Mouse (Mus musculus) midbrain, embryonic 13.5 days (tissue): ENCODE measurements around the gene Cd44. TPM values are rescaled to one million over a fixed set of nuclear protein-coding genes. Genes with fewer than 3 reads are reported as not detected.

Source experiments
- ATAC-seq: fragments of 200-750 bp; cut with Nextera tagmentation; 2 replicates; pipeline ENCODE4 v1.8.0; 2017; ENCODE audit warnings: mild to moderate bottlenecking, moderate TSS enrichment, moderate library complexity
- H3K27ac ChIP-seq: fragments of 300-500 bp; sonication (generic); 2 replicates; pipeline ENCODE4 v1.5.1; 2015; ENCODE audit warnings: inconsistent platforms, mild to moderate bottlenecking, moderate library complexity
- H3K27me3 ChIP-seq: fragments of 300-500 bp; sonication (generic); 2 replicates; pipeline ENCODE4 v1.6.1; 2015; ENCODE audit warnings: mild to moderate bottlenecking, inconsistent platforms
- H3K36me3 ChIP-seq: fragments of 300-500 bp; sonication (generic); 2 replicates; pipeline ENCODE4 v1.6.1; 2015; ENCODE audit warnings: mild to moderate bottlenecking, inconsistent platforms
- H3K4me1 ChIP-seq: fragments of 300-500 bp; sonication (generic); replicated peaks from 2 replicates; pipeline ENCODE4 v1.6.1; 2015; ENCODE audit warnings: inconsistent platforms
- H3K4me2 ChIP-seq: fragments of 300-500 bp; sonication (generic); replicated peaks from 2 replicates; pipeline ENCODE4 v1.6.1; 2015; ENCODE audit warnings: moderate library complexity, mild to moderate bottlenecking, inconsistent platforms
- H3K4me3 ChIP-seq: fragments of 300-500 bp; sonication (generic); replicated peaks from 2 replicates; pipeline ENCODE4 v1.5.1; 2015; ENCODE audit warnings: mild to moderate bottlenecking, inconsistent platforms
- H3K9ac ChIP-seq: fragments of 300-500 bp; sonication (generic); replicated peaks from 2 replicates; pipeline ENCODE4 v1.6.1; 2015; ENCODE audit warnings: mild to moderate bottlenecking, inconsistent platforms
- H3K9me3 ChIP-seq: fragments of 300-500 bp; sonication (generic); 2 replicates; pipeline ENCODE4 v1.6.1; 2016; ENCODE audit warnings: mild to moderate bottlenecking, inconsistent platforms
- WGBS: fragments of 180-500 bp; shearing (Covaris S2); methylation state at CpG from one replicate; pipeline ENCODE4 v1.1.7; 2015; 5-methylcytosine and 5-hydroxymethylcytosine counted together
- polyA plus RNA-seq: library from polyadenylated mRNA; unstranded; fragments of >200 nt; fragmentation: Nextera tagmentation; extraction: Ambion mirVana; gene quantifications from 2 replicates; pipeline ENCODE4 v1.2.1, GENCODE M21; 2015

The Cd44 gene
- polyA plus RNA-seq, 1 experiment from 2014 or later = 1.5 TPM

DNA sequence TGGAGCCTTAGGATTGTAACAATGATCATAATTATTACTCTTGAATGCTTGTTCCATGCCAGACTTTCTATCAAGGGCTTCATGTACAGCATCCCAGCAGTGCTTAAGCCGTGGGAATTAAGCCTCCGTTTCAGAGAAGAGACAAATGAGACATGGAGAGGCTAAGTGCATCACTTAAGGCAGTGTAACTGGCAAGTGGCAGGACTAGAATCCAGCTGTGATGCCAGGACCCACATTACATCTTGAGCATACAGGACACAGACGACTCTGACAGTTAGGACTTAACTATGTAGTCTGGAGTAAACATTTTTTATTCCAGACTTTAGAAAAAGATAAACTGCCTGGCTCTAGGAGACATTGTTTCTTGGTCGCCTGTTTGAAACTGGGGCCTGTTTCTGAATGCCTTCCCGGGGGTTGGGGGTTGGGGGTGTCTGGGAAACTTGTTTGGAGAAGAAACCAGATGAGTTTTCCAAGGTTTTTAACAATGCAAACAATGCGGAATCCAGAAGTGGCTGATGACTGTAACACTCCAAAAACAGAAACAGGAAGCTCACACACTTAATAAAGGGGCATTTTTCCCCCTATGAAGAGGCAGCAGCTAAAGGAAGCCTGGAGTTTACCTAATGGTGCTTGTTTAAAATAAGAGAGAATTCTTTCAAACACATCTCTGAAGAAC, 18.7 kb downstream of the Cd44 start:
- H3K27ac ChIP-seq = no peak overlapping the region
- no peak for ATAC-seq
- no peaks in the 10 kb centered on the region for H3K9me3 ChIP-seq
- no peaks in the 10 kb centered on the region for H3K36me3 ChIP-seq
- no peak overlapping the region for H3K4me2 ChIP-seq
- H3K9ac ChIP-seq = no peak overlapping the region
- no peaks in the 10 kb centered on the region for H3K27me3 ChIP-seq
- no peak overlapping the region for H3K4me3 ChIP-seq
- H3K4me1 ChIP-seq = 0 out of 2 replicates have a peak, but pooled peaks cover 4% of the 10 kb centered on the region
- WGBS = 60% methylated on average over 6 of the region's 6 CpGs

DNA sequence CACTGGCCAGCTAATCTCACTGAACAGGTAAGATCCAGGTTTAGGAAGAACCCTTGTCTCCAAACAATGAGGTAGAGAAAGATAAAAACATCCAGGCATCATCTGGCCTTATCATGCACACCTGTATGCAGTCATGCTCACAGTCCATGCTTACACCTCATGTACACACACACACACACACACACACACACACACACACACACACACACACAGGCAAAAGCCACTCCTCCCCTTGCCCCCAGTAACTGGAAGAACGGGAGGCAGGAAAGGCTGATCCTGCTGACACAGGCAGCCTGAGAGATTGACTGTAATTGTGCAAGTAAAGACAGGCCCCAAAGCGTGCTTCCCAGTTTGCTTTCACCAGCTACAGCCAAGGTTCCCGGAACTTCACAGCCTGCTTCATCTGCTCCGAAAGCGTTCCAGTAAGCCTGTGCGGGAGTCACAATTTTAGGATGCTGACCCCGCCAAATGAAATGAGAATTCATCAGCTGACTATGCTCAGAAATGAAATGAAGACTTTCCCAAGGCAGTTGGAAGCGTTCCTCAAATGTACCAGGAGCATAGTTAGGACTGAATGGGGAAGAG, 19.4 kb downstream of the Cd44 start:
- H3K36me3 ChIP-seq = no peaks in the 10 kb centered on the region
- H3K4me3 ChIP-seq = no peak overlapping the region
- H3K27me3 ChIP-seq = no peaks in the 10 kb centered on the region
- H3K9me3 ChIP-seq = no peaks in the 10 kb centered on the region
- H3K9ac ChIP-seq = no peak overlapping the region
- 0 out of 2 replicates have a peak, but pooled peaks cover 4% of the 10 kb centered on the region for H3K4me1 ChIP-seq
- 76% methylated on average over 8 of the region's 8 CpGs for WGBS
- H3K4me2 ChIP-seq = no peak overlapping the region
- no peak overlapping the region for H3K27ac ChIP-seq
- no peak for ATAC-seq

DNA sequence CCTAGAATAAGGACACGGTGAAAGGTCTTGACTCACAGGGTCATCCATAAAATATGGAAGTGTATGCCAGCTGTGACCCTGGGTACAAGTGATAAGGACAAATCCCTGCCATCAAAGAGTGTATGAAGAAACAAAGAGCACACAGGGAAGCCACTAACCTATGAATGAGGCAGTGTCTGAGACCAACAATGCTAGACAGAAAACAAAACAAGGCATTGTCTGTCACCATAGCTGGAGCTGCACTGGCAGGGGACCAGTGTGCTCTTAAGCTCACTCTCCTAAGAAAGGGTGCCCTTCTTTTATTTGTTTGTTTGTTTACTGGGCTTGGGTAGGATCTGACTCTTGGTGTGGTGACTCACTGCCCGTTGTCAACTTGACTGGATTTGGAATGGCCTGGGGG, 23.0 kb downstream of the Cd44 start:
- no peak overlapping the region for H3K4me2 ChIP-seq
- WGBS = 58% methylated on average over 2 of the region's 2 CpGs
- no peak overlapping the region for H3K9ac ChIP-seq
- no peaks in the 10 kb centered on the region for H3K36me3 ChIP-seq
- no peaks in the 10 kb centered on the region for H3K27me3 ChIP-seq
- no peak overlapping the region for H3K27ac ChIP-seq
- no peak overlapping the region for H3K4me3 ChIP-seq
- H3K4me1 ChIP-seq = 0 out of 2 replicates have a peak, but pooled peaks cover 7% of the 10 kb centered on the region
- H3K9me3 ChIP-seq = no peaks in the 10 kb centered on the region
- ATAC-seq = no peak

DNA sequence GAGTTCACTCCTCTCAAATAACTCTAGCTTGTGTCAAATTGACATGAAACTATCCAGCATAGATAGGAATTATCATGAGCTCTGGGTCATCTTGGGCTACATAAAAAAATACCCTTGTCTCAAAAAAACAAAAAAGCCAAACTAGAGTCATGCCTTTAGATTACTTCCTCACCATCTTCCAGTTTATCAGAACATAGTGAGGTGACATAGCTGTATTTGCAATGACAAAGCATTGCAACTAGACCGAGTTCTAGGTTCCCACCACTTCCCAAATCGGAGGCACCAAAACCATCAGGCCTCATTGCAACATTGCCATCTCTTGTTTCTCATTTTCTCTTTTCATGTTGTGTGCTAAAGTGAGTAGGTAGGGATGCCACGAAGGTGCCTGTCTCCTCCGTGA, 24.0 kb downstream of the Cd44 start:
- H3K4me1 ChIP-seq = 0 out of 2 replicates have a peak, but pooled peaks cover 7% of the 10 kb centered on the region
- H3K27ac ChIP-seq = no peak overlapping the region
- no peak for ATAC-seq
- no peaks in the 10 kb centered on the region for H3K27me3 ChIP-seq
- no peak overlapping the region for H3K4me2 ChIP-seq
- no peaks in the 10 kb centered on the region for H3K36me3 ChIP-seq
- WGBS = 97% methylated on average over 4 of the region's 4 CpGs
- H3K9me3 ChIP-seq = no peaks in the 10 kb centered on the region
- H3K9ac ChIP-seq = no peak overlapping the region
- no peak overlapping the region for H3K4me3 ChIP-seq

DNA sequence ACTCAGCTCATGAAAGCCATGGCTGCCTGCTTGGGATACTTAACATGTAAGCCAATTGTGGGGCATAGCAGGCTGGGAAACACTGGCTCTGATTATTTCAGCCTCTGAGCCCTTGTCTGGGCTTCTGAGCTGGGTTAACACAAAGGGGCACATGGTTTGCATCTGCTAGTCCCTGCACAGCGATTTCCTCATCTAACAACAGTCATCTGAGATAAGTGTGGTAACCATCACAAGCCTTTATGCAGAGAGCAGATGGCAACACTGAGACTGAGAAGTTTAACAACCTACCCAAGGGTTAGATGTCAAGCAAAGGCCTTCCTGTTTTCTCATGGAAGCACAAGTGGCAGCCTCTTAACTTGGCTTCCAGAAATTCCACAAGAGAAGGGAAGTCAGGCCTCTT, 25.3 kb downstream of the Cd44 start:
- Histone ChIP-seq H3K4me2 (no peak overlapping the region), H3K27me3 (no peaks in the 10 kb centered on the region), H3K27ac (no peak overlapping the region), H3K4me1 (0 out of 2 replicates have a peak, but pooled peaks cover 4% of the 10 kb centered on the region), H3K9ac (no peak overlapping the region), H3K9me3 (no peaks in the 10 kb centered on the region), H3K36me3 (no peaks in the 10 kb centered on the region), H3K4me3 (no peak overlapping the region)
- 74% methylated on average over 1 of the region's 1 CpGs for whole genome bisulfite sequencing
- no peak for ATAC-seq

DNA sequence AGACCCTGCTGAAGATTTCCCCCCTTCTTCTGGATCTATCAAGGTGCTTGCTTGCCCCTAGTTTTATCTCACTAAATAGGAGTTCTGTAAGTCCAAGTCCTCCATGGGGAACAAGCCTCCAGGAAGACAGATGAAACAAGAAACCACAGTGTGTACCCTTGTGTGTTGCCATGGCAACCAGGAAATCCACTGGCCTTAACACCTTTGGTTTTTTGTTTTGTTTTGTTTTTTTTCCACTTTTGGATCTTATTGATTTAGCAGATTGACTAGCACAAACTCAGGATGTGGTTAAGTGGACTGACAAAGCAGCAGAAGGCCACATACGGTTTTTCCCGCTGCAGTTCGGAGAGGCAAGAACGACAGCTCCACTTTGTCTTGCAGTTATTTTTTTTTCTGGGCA, 27.6 kb downstream of the Cd44 start:
- Histone ChIP-seq H3K4me1 (0 out of 2 replicates have a peak, but pooled peaks cover 4% of the 10 kb centered on the region), H3K36me3 (no peaks in the 10 kb centered on the region), H3K4me3 (no peak overlapping the region), H3K9ac (no peak overlapping the region), H3K27me3 (no peaks in the 10 kb centered on the region), H3K4me2 (no peak overlapping the region), H3K9me3 (no peaks in the 10 kb centered on the region), H3K27ac (no peak overlapping the region)
- ATAC-seq = no peak
- 59% methylated on average over 4 of the region's 4 CpGs for whole genome bisulfite sequencing

DNA sequence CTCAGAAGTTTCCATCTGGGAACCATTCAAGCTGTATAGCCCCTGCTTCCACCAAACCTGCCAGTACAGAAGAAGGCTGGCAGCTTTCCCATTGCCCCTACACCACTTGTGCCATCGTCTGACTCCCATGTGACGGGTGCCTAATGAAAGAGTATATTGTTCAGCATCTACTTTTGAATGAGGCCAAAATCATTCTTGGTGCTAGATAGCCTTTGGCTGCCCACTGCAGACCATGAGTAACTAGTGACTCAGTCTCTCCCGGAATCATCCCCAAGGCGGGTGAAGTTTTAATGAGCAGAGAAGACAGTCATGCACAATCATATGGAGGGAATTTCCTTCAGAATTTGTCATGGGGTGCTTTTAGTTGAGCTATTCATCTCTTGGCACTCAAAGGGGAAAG, 28.3 kb downstream of the Cd44 start:
- WGBS = 93% methylated on average over 4 of the region's 4 CpGs
- Histone ChIP-seq H3K27ac (no peak overlapping the region), H3K9ac (no peak overlapping the region), H3K4me3 (no peak overlapping the region), H3K36me3 (no peaks in the 10 kb centered on the region), H3K27me3 (no peaks in the 10 kb centered on the region), H3K4me2 (no peak overlapping the region), H3K4me1 (0 out of 2 replicates have a peak, but pooled peaks cover 8% of the 10 kb centered on the region), H3K9me3 (no peaks in the 10 kb centered on the region)
- no peak for ATAC-seq

DNA sequence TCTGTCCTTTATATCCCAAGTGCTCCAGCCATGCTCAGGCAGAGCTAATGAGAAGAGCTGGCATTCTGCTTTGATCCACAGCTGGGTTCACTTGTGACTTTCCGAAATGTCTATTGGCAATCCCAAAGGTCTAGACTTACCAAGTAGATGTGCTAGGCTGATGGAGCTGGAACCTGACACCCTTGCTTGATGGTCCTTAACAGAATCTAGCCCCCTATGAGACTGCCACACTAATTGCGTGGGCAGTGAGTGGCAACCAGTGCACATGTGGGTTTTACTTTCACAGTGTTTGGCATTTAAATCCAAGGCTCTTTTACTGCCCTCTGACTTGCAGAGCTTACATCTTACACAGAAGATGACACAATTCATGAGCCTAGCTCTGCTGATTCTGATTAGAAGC, 29.0 kb downstream of the Cd44 start:
- H3K27me3 ChIP-seq = no peaks in the 10 kb centered on the region
- peaks cover 12% of the 10 kb centered on the region; the same call in 1 of the 2 replicates for H3K4me1 ChIP-seq
- H3K4me3 ChIP-seq = no peak overlapping the region
- no peak overlapping the region for H3K9ac ChIP-seq
- H3K4me2 ChIP-seq = no peak overlapping the region
- no peak overlapping the region for H3K27ac ChIP-seq
- ATAC-seq = no peak
- WGBS = 86% methylated on average over 2 of the region's 2 CpGs
- no peaks in the 10 kb centered on the region for H3K36me3 ChIP-seq
- H3K9me3 ChIP-seq = no peaks in the 10 kb centered on the region

DNA sequence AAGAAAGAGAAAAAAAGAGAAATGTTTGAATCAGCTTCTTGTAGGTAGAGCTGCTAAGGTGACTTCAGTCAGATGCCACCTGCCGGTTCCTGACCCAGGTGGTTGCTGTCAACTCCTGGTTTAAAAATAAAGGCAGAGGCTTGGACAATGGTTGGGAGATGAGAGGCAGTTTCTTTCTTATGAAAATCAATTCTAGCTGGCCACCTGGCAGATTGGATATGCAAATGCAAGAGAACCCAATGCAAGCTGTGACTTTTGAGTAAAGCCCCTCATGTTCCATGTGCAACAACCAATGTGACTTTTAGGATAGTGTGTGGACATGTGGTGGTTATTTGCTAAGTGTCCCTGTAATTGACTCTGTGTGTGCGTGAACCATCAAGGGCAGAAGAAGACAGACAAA, 33.0 kb downstream of the Cd44 start:
- Histone ChIP-seq H3K27ac (no peak overlapping the region), H3K36me3 (no peaks in the 10 kb centered on the region), H3K27me3 (no peaks in the 10 kb centered on the region), H3K9ac (no peak overlapping the region), H3K4me2 (no peak overlapping the region), H3K4me3 (no peak overlapping the region), H3K9me3 (no peaks in the 10 kb centered on the region), H3K4me1 (peaks cover 12% of the 10 kb centered on the region; the same call in 1 of the 2 replicates)
- WGBS = 76% methylated on average over 2 of the region's 2 CpGs
- no peak for ATAC-seq

DNA sequence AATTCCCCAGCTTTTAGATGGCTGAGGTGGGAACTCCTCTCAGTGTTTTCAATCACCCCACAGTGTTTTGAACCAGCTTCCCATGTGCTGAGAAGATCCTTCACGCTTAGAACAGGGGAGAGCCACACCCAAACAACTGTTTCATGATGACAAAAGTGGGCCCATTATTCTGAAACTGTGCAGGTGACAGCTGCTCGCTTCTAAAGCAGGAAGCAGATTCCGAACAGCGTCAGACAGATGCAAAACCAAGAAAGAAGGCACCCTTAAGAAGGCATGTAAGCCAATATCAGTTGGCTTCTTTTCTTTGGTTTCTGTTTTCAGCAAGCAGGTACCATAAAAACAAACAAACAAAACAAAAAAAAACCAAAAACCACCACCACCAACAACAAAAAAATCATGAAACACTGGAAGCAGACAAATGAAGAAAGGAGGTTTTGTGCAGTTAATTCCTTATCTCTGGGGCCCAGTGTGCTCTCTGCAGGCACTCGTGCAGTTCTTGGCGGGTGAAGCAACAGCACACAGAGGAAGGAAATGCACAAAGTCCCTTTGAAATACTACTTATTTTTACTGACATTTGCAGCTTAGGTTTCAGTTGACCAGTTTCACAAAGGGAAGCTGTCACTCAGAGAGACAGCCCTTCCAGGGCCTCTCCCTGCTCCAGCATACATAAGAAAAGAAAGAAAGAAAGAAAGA, 33.9 kb downstream of the Cd44 start:
- H3K36me3 ChIP-seq = no peaks in the 10 kb centered on the region
- no peak for ATAC-seq
- H3K4me3 ChIP-seq = no peak overlapping the region
- no peak overlapping the region for H3K27ac ChIP-seq
- no peaks in the 10 kb centered on the region for H3K27me3 ChIP-seq
- WGBS = 48% methylated on average over 6 of the region's 6 CpGs
- no peak overlapping the region for H3K4me2 ChIP-seq
- peaks cover 12% of the 10 kb centered on the region; the same call in 1 of the 2 replicates for H3K4me1 ChIP-seq
- H3K9ac ChIP-seq = no peak overlapping the region
- H3K9me3 ChIP-seq = no peaks in the 10 kb centered on the region

DNA sequence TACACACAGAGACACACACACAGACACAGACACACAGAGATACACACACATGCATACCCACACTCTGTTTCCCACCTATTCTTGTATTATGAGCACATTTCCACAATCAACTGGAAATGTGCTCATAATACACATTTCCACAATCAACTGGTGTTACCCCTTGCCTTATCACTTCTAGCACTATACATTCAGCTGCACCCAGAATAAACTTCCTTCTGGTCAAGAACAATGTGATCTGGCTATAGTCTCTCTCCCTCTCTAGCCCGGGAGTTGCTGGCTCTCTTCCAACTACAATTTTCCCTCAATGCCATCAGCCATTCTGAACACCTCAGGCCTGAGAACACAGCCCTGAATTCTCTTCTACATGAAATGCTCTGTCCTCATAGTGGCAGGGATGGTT, 34.9 kb downstream of the Cd44 start:
- Histone ChIP-seq H3K4me3 (no peak overlapping the region), H3K9ac (no peak overlapping the region), H3K27ac (no peak overlapping the region), H3K9me3 (no peaks in the 10 kb centered on the region), H3K4me1 (peaks cover 12% of the 10 kb centered on the region; the same call in 1 of the 2 replicates), H3K27me3 (no peaks in the 10 kb centered on the region), H3K4me2 (no peak overlapping the region), H3K36me3 (no peaks in the 10 kb centered on the region)
- 38% methylated on average over 1 of the region's 1 CpGs for WGBS
- no peak for ATAC-seq

DNA sequence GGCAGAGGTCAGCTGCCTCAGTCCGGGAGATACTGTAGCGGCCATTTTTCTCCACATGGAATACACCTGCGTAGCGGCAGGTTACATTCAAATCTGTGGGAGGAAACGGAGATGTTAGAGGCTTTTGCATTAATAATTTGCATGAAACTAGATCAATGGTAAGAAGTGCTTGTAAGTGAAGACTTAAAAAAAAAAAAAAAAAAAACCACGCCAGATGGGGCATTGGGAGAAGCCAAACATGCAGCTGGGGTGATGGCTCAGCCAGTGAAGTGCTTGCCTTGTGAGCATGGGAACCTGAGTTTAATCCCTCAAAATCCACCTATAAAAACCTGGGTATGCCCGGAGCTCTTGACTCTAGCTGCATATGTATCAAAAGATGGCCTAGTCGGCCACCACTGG, 36.1 kb downstream of the Cd44 start:
- no peak overlapping the region for H3K27ac ChIP-seq
- H3K9ac ChIP-seq = no peak overlapping the region
- H3K4me1 ChIP-seq = peaks cover 12% of the 10 kb centered on the region; the same call in 1 of the 2 replicates
- no peak overlapping the region for H3K4me2 ChIP-seq
- no peak for ATAC-seq
- WGBS = 96% methylated on average over 8 of the region's 8 CpGs
- H3K36me3 ChIP-seq = no peaks in the 10 kb centered on the region
- H3K27me3 ChIP-seq = no peaks in the 10 kb centered on the region
- H3K9me3 ChIP-seq = no peaks in the 10 kb centered on the region
- no peak overlapping the region for H3K4me3 ChIP-seq
